Mouse (Mus musculus): ENCODE measurements around the gene Dpp4. TPM values are rescaled to one million over a fixed set of nuclear protein-coding genes. Genes with fewer than 3 reads are reported as not detected.

Dpp4 gene
- polyA plus RNA-seq, 1 experiment from 2014 or later, result 3.8 TPM

GRCm38 (mm10) chr2:62390961-62391461, 21.0 kb downstream of the Dpp4 start:
- DNase-seq (ENCODE audit: low read depth, low spot score) (no peak), ATAC-seq (no peak)
- TF ChIP-seq CTCF (IDR thresholded peaks at IDR 0.05), result no peak
- CTCF ChIA-PET, result interaction anchor here (1.0 to 1.4 kb wide), 2 partner anchors 10 to 45 kb away, joined by 3 to 4 read pairs; no protein-coding TSS in a partner anchor
- POLR2A ChIA-PET, result no interaction called here
- in situ Hi-C loops (cut with MboI; ENCODE audit: low pct_unique_long_range_greater_than_20kb), result no loop called here
- H3K27me3 ChIP-seq, result no peaks in the 10 kb centered on the region

- in situ Hi-C loops (cut with MboI; ENCODE audit: low pct_unique_long_range_greater_than_20kb), result no loop called here
- DNase-seq (ENCODE audit: low read depth, low spot score) (no peak), ATAC-seq (no peak)
- ChIA-PET POLR2A (no interaction called here), CTCF (interaction anchor here (1.0 to 1.4 kb wide), 2 partner anchors 9 to 45 kb away, joined by 3 to 4 read pairs; no protein-coding TSS in a partner anchor)
- no peak for TF ChIP-seq CTCF (IDR thresholded peaks at IDR 0.05)
- no peaks in the 10 kb centered on the region for H3K27me3 ChIP-seq
These were observed 21.7 kb downstream of the Dpp4 start for GRCm38 (mm10) chr2:62390305-62390704.

GRCm38 (mm10) chr2:62388841-62389240, 23.2 kb downstream of the Dpp4 start:
- no peak for ATAC-seq
- DNase-seq (ENCODE audit: low read depth, low spot score), result no peak
- no peaks in the 10 kb centered on the region for H3K27me3 ChIP-seq
- CTCF ChIA-PET, result interaction anchor here (0.7 to 1.3 kb wide), 3 partner anchors 10 to 69 kb away, joined by 3 to 4 read pairs (median 4); no protein-coding TSS in a partner anchor
- in situ Hi-C loops (cut with MboI; ENCODE audit: low pct_unique_long_range_greater_than_20kb), result no loop called here
- no peak for TF ChIP-seq CTCF (IDR thresholded peaks at IDR 0.05)
- POLR2A ChIA-PET, result no interaction called here

- in situ Hi-C loops (cut with MboI; ENCODE audit: low pct_unique_long_range_greater_than_20kb), result no loop called here
- DNase-seq (ENCODE audit: low read depth, low spot score), result no peak
- no peak for TF ChIP-seq CTCF (IDR thresholded peaks at IDR 0.05)
- no peak for ATAC-seq
- CTCF ChIA-PET, result interaction anchor here (1.2 kb wide), 1 partner anchor 13 kb away, joined by 3 read pairs; no protein-coding TSS in a partner anchor
- POLR2A ChIA-PET, result no interaction called here
- H3K27me3 ChIP-seq, result no peaks in the 10 kb centered on the region
These were observed 28.8 kb downstream of the Dpp4 start for GRCm38 (mm10) chr2:62383196-62383595.

GRCm38 (mm10) chr2:62382440-62382839, 29.6 kb downstream of the Dpp4 start:
- TF ChIP-seq CTCF (IDR thresholded peaks at IDR 0.05), result no peak
- CTCF ChIA-PET, result interaction anchor here (1.2 kb wide), 1 partner anchor 13 kb away, joined by 3 read pairs; no protein-coding TSS in a partner anchor
- POLR2A ChIA-PET, result no interaction called here
- in situ Hi-C loops (cut with MboI; ENCODE audit: low pct_unique_long_range_greater_than_20kb), result no loop called here
- ATAC-seq (no peak), DNase-seq (ENCODE audit: low read depth, low spot score) (no peak)
- H3K27me3 ChIP-seq, result no peaks in the 10 kb centered on the region

- ChIA-PET CTCF (interaction anchor here (1.3 kb wide), 1 partner anchor 9 kb away, joined by 4 read pairs; no protein-coding TSS in a partner anchor), POLR2A (interaction anchor here (1.0 kb wide), 1 partner anchor 25 kb away, joined by 3 read pairs; no protein-coding TSS in a partner anchor)
- no peaks in the 10 kb centered on the region for H3K27me3 ChIP-seq
- no peak for TF ChIP-seq CTCF (IDR thresholded peaks at IDR 0.05)
- DNase-seq (ENCODE audit: low read depth, low spot score), result no peak
- ATAC-seq, result no peak
- in situ Hi-C loops (cut with MboI; ENCODE audit: low pct_unique_long_range_greater_than_20kb), result no loop called here
These were observed 30.3 kb downstream of the Dpp4 start for GRCm38 (mm10) chr2:62381756-62382155.

- DNase-seq (ENCODE audit: low read depth, low spot score), result no peak
- POLR2A ChIA-PET, result no interaction called here
These were observed 38.3 kb downstream of the Dpp4 start for GRCm38 (mm10) chr2:62373692-62374091.

GRCm38 (mm10) chr2:62370048-62370447, 42.0 kb downstream of the Dpp4 start:
- H3K27me3 ChIP-seq, result no peaks in the 10 kb centered on the region
- no peak for TF ChIP-seq CTCF (IDR thresholded peaks at IDR 0.05)
- ChIA-PET CTCF (no interaction called here), POLR2A (no interaction called here)
- ATAC-seq, result no peak
- DNase-seq (ENCODE audit: low read depth, low spot score), result no peak
- in situ Hi-C loops (cut with MboI; ENCODE audit: low pct_unique_long_range_greater_than_20kb), result no loop called here

More at GRCm38 (mm10) chr2:62373692-62374091, 38.3 kb downstream of the Dpp4 start:
- no peak for ATAC-seq
- CTCF ChIA-PET, result interaction anchor here (1.1 to 1.7 kb wide), 2 partner anchors 11 to 15 kb away, joined by 3 to 5 read pairs; no protein-coding TSS in a partner anchor
- no peak for TF ChIP-seq CTCF (IDR thresholded peaks at IDR 0.05)
- in situ Hi-C loops (cut with MboI; ENCODE audit: low pct_unique_long_range_greater_than_20kb), result no loop called here
- H3K27me3 ChIP-seq, result no peaks in the 10 kb centered on the region

- H3K27me3 ChIP-seq, result no peaks in the 10 kb centered on the region
- DNase-seq (ENCODE audit: low read depth, low spot score) (no peak), ATAC-seq (no peak)
- ChIA-PET POLR2A (no interaction called here), CTCF (interaction anchor here (0.9 kb wide), 1 partner anchor 9 kb away, joined by 3 read pairs; no protein-coding TSS in a partner anchor)
- in situ Hi-C loops (cut with MboI; ENCODE audit: low pct_unique_long_range_greater_than_20kb), result no loop called here
- TF ChIP-seq CTCF (IDR thresholded peaks at IDR 0.05), result no peak
These were observed 43.5 kb downstream of the Dpp4 start for GRCm38 (mm10) chr2:62368349-62369053.

GRCm38 (mm10) chr2:62363606-62364005, 48.4 kb downstream of the Dpp4 start:
- ATAC-seq (no peak), DNase-seq (ENCODE audit: low read depth, low spot score) (no peak)
- in situ Hi-C loops (cut with MboI; ENCODE audit: low pct_unique_long_range_greater_than_20kb), result no loop called here
- CTCF ChIA-PET, result no interaction called here
- no peaks in the 10 kb centered on the region for H3K27me3 ChIP-seq
- no peak for TF ChIP-seq CTCF (IDR thresholded peaks at IDR 0.05)
- POLR2A ChIA-PET, result no interaction called here

- DNase-seq (ENCODE audit: low read depth, low spot score), result no peak
- ChIA-PET POLR2A (no interaction called here), CTCF (interaction anchor here (0.9 to 1.2 kb wide), 3 partner anchors 10 to 14 kb away, joined by 3 read pairs; no protein-coding TSS in a partner anchor)
- H3K27me3 ChIP-seq, result no peaks in the 10 kb centered on the region
- TF ChIP-seq CTCF (IDR thresholded peaks at IDR 0.05), result no peak
- ATAC-seq, result no peak
- in situ Hi-C loops (cut with MboI; ENCODE audit: low pct_unique_long_range_greater_than_20kb), result no loop called here
These were observed 49.8 kb downstream of the Dpp4 start for GRCm38 (mm10) chr2:62362211-62362610.

Measured in Patski (cell line).